Mouse (Mus musculus): ENCODE measurements around the gene Stat3.
A peak's percentile ranks its signal among the peaks of the same experiment; 100 is the strongest.

Stat3 gene

DNA sequence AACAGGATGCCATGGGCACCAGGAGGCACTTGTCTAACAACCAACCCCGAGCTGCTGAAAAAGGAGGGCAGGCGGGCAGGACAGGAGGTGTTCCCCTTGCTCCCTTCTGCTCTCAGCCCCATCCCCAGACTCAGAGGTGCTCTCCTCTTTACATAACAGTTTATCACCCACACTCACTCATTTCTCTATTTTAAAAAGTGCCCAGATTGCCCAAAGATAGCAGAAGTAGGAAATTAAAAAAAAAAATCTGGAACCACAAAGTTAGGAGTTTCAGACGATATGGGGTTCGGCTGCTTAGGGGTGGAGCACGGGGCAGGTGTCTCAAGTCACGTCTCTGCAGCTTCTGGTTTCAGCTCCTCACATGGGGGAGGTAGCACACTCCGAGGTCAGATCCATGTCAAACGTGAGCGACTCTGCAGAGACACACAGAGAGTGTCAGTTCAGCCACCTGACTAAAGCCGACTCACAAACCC lies 51.0 kb downstream of the Stat3 start:
- no peak for DNase-seq (ENCODE audit: low spot score)

GRCm38 (mm10) chr11:100887764-100888163 lies 51.6 kb downstream of the Stat3 start:
- no peak for DNase-seq (ENCODE audit: low spot score)

GRCm38 (mm10) chr11:100887236-100887635 lies 52.1 kb downstream of the Stat3 start:
- no peak for DNase-seq (ENCODE audit: low spot score)

DNA sequence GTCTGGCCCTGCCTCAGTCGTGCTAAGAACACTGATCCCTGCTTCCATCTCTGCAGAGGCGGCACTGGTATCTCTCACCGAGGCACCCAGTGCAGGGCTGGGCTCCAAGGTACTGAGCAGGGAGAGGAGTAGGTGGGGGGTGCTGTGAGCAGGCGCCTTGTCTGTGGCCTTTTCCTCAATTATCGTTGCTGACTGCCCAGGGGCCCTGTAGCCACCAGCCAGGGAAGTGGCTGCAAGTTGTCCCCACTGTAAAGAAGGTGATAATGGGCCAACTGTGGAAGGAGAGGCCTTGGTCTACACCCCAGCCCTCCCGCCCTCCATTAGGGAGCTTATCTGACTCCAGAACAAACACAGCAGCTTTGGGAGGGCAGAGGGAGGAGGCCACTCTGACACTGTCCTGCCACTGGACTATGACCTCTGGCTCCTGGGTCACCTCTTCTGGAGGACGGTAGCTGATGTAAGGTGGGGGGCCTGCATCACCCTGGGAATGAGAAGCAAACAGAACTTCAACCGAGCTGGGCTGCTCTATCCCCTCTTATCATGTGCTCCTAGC lies 53.1 kb downstream of the Stat3 start:
- DNase-seq (ENCODE audit: low spot score), result no peak

DNA sequence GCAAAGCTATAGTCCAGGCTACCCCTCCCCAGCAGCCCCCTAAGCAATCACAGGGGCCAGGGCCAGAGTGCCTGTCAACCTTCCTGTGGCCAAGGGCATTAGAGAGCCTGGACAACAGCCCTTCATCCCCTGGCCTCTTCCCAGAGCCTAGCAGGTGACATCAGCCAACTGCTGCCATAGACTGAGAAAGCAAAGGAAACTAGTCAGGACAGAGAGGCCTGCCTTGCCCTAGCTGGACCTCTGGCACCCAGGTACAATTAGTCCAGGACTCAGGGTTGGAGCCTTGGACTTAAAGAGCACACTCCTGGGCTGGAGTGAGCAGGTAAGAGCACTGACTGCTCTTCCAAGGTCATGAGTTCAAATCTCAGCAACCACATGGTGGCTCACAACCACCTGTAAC lies 53.9 kb downstream of the Stat3 start:
- no peak for DNase-seq (ENCODE audit: low spot score)

GRCm38 (mm10) chr11:100883640-100884039 lies 55.7 kb downstream of the Stat3 start:
- DNase-seq (ENCODE audit: low spot score), result no peak

GRCm38 (mm10) chr11:100879321-100880078 lies 59.8 kb downstream of the Stat3 start:
- no peak for DNase-seq (ENCODE audit: low spot score)

DNA sequence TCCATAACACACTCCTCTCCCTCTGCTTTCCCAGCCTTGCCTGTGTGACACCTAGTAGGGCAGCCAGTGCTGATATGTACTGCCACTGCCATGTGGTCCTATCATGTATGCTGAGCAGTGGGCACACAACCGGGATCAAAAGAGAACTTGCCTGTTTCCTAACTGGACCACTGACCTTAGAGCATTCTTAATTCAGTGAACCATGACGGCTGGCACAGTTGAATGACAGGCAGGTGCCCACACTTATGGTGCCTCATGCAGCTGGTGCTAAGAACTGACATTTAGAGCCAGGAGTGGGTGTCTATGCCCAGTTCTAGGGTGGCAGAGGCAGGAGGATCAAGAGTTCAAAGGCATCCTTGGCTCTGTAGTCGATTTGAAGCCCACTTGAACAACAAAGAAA lies 63.6 kb downstream of the Stat3 start:
- no peak for DNase-seq (ENCODE audit: low spot score)

- no peak for DNase-seq (ENCODE audit: low spot score)
Measured at GRCm38 (mm10) chr11:100870968-100871350, 68.4 kb downstream of the Stat3 start.

GRCm38 (mm10) chr11:100870256-100870967 lies 68.9 kb downstream of the Stat3 start:
- no peak for DNase-seq (ENCODE audit: low spot score)

GRCm38 (mm10) chr11:100865618-100866017 lies 73.7 kb downstream of the Stat3 start:
- DNase-seq (ENCODE audit: low spot score), result no peak

DNA sequence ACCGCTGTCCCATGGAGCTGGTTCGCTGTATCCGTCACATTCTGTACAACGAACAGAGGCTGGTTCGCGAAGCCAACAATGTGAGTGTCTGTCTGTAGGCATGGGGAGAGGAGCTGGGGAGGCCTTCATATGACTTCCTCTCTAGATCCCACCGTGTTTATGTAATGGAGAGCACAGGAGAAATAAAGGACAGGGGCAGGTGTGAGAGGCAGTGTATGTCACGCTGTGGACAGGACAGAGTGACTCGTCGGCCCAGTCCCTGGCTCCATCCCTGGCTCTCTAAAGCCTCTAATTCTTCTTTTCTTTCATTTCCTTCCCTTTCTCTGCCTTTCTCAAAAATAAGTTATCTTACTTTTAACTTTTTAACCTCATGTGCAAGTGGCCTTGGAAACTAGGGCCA lies 76.2 kb downstream of the Stat3 start:
- DNase-seq (ENCODE audit: low spot score), result no peak

DNA sequence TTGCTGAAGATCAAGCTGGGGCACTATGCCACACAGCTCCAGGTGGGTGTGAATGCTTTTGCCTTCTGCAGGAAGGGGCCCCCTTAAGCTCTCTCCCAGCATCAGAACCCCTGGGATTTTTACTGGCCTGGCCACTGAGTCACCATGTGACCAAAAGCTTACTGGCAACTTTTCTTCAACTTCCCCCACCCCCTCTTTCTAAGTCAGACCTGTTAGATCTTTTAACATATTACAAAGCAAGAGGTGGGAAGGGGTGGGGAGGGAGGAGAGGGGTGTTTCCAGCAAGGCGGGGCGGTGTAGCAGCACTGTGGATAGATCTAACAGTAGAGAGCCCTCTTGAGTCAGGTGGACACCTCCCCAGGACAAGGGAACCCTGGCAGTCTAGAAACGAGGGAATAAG lies 77.5 kb downstream of the Stat3 start:
- no peak for DNase-seq (ENCODE audit: low spot score)

- DNase-seq (ENCODE audit: low spot score), result no peak
Measured at GRCm38 (mm10) chr11:100861335-100861734, 78.0 kb downstream of the Stat3 start.

GRCm38 (mm10) chr11:100860198-100861048 lies 78.9 kb downstream of the Stat3 start:
- DNase-seq (ENCODE audit: low spot score), result peak; percentile 93

DNA sequence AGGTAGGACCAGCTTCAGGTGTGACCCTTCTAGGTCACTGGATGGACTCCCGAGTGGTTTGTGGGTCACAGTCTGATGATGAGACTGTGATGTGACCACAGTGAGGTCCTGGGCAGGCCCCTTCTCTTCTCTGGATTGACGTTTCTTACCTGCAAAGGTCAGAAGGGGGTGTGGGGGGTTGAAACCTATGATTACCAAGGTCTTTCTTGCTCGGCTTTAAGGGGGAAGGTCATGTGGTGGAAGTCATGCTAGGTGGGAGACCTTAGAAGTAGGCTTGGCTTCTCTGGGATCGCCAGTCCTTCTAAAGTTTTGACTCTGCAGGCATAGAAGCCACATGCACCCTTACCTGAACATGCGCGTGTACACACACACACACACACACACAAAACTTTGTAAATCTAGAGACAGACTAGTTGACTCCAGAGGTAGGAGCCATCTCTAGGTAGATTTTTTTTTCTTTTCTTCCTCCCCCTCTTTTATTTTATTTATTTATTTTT lies 79.7 kb downstream of the Stat3 start:
- DNase-seq (ENCODE audit: low spot score), result no peak

DNA sequence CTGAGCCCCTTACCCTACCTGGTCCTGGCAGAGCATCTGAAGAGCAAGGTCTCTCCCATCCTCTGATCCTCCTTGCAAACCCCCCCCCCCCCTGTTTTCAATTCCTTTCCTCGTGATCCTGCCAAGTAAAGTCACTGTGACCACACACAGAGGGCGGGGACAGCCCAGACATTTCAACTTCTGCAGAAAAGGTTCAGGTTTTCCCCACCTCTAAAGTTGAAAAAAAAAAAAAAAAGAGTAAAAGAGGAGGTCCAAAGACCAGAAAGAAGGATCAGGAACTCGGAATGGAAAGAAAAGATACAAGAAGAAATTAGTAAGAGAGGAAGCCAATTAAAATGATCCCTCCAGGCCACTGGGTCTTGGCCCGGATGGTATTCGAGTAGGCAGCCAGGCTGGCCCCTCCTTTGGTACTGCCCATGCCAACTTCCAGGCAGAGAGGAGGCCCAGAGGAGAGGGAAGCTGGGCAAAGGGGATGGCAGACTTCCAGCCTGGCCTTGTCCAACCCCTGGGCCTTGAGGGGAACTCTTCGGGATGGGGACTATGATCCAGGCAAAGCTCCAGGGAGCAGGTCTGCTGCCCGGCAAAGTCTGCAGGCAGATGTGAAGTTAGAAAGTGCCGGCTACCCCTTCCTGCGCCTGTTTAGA lies 80.3 kb downstream of the Stat3 start, which contains the start of gene Stat5a:
Gene Stat5a, plus strand, starts transcription at position 417 of the 644 bp plus-strand sequence.
- DNase-seq (ENCODE audit: low spot score), result peak; percentile 67

DNA sequence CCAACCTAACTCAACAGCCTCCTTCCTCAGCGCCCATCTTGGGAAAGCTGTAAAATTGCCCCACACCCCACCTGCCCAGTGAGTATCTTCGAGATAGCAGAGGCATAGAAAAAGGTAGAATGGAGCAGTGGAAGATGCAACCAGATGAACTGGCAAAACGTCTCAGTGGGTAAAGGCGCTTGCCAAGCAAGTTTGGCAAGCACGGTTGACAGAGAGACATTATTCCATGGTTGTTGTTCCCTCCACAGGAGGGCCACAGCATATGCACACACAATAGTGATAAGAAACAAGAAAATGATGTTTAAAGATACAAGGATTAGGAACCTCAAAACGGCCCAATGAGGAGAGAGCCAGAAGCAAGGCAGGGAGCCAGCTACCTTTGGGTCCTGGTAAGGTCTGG lies 81.4 kb downstream of the Stat3 start:
- no peak for DNase-seq (ENCODE audit: low spot score)

DNA sequence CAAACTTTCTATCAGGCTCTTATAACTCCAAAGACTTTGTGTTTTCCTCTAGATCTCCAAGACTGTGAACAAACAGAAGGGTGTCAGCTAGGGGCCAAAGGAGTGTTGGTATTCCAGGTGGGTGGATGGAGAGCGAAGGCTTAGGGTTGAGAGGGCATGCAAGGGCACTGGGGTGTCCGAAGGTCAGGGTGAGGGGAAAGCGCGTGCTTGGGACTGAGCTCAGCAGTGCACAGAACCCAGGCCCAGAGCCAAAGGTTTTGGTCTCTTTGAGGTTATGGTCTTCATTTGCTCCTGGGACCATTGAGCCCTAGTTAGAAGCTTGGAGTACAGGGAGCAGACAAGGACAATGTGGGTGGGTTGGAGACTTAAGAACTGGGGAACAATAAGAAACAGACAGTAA lies 84.2 kb downstream of the Stat3 start:
- no peak for DNase-seq (ENCODE audit: low spot score)

GRCm38 (mm10) chr11:100854268-100854667 lies 85.1 kb downstream of the Stat3 start:
- DNase-seq (ENCODE audit: low spot score), result no peak

- DNase-seq (ENCODE audit: low spot score), result no peak
Measured at GRCm38 (mm10) chr11:100853018-100853417, 86.3 kb downstream of the Stat3 start.

Measured in lung, postnatal 25 days (tissue).